Mouse (Mus musculus): ENCODE measurements around the gene Epha6.
A peak's percentile ranks its signal among the peaks of the same experiment; 100 is the strongest.
"Not testable (repeated sequence)": the region's sequence is repeated elsewhere in the genome, so short reads cannot be mapped to it uniquely, and the experiment has no call there.

The Epha6 gene

GRCm38 (mm10) chr16:59880073-59880472 lies 725.3 kb downstream of the Epha6 start:
- DNase-seq, result no peak

GRCm38 (mm10) chr16:59871792-59872191 lies 733.5 kb downstream of the Epha6 start:
- DNase-seq, result peak; percentile 5

GRCm38 (mm10) chr16:59854160-59854717 lies 751.1 kb downstream of the Epha6 start:
- DNase-seq, result no peak

- no peak for DNase-seq
Measured at GRCm38 (mm10) chr16:59852689-59853088, 752.6 kb downstream of the Epha6 start.

- DNase-seq, result no peak
Measured at GRCm38 (mm10) chr16:59846574-59846973, 758.8 kb downstream of the Epha6 start.

GRCm38 (mm10) chr16:59836778-59837177 lies 768.6 kb downstream of the Epha6 start:
- DNase-seq, result no peak

- DNase-seq, result no peak
Measured at GRCm38 (mm10) chr16:59836304-59836703, 769.0 kb downstream of the Epha6 start.

GRCm38 (mm10) chr16:59832468-59832867 lies 772.9 kb downstream of the Epha6 start:
- DNase-seq, result peak; percentile 1

- DNase-seq, result no peak
Measured at GRCm38 (mm10) chr16:59829655-59830054, 775.7 kb downstream of the Epha6 start.

GRCm38 (mm10) chr16:59799790-59800189 lies 805.5 kb downstream of the Epha6 start:
- DNase-seq, result not testable (repeated sequence)

- DNase-seq, result no peak
Measured at GRCm38 (mm10) chr16:59772297-59772696, 833.0 kb downstream of the Epha6 start.

GRCm38 (mm10) chr16:59770421-59770820 lies 834.9 kb downstream of the Epha6 start:
- no peak for DNase-seq

GRCm38 (mm10) chr16:59769936-59770335 lies 835.4 kb downstream of the Epha6 start:
- DNase-seq, result no peak

- no peak for DNase-seq
Measured at GRCm38 (mm10) chr16:59760875-59761274, 844.5 kb downstream of the Epha6 start.

GRCm38 (mm10) chr16:59750905-59751304 lies 854.4 kb downstream of the Epha6 start:
- DNase-seq, result no peak

GRCm38 (mm10) chr16:59743669-59744068 lies 861.7 kb downstream of the Epha6 start:
- DNase-seq, result no peak

GRCm38 (mm10) chr16:59715524-59715923 lies 889.8 kb downstream of the Epha6 start:
- DNase-seq, result no peak

- peak; percentile 10 for DNase-seq
Measured at GRCm38 (mm10) chr16:59693230-59693629, 912.1 kb downstream of the Epha6 start.

GRCm38 (mm10) chr16:59689120-59689519 lies 916.2 kb downstream of the Epha6 start:
- no peak for DNase-seq

- no peak for DNase-seq
Measured at GRCm38 (mm10) chr16:59685135-59685534, 920.2 kb downstream of the Epha6 start.

GRCm38 (mm10) chr16:59683434-59683833 lies 921.9 kb downstream of the Epha6 start:
- DNase-seq, result peak; percentile 19

GRCm38 (mm10) chr16:59682216-59682891 lies 923.0 kb downstream of the Epha6 start:
- no peak for DNase-seq

- DNase-seq, result no peak
Measured at GRCm38 (mm10) chr16:59666938-59667337, 938.4 kb downstream of the Epha6 start.

- DNase-seq, result no peak
Measured at GRCm38 (mm10) chr16:59643766-59644165, 961.6 kb downstream of the Epha6 start.

GRCm38 (mm10) chr16:59639985-59640384 lies 965.3 kb downstream of the Epha6 start:
- DNase-seq, result no peak
